Mouse (Mus musculus) left cerebral cortex, adult 18-20 months (tissue): ENCODE measurements around the gene Amigo3. TPM values are rescaled to one million over a fixed set of nuclear protein-coding genes. Genes with fewer than 3 reads are reported as not detected.
"Not testable (repeated sequence)": the region's sequence is repeated elsewhere in the genome, so short reads cannot be mapped to it uniquely, and the experiment has no call there.

Experiments used
- DNase-seq, 2 experiments: peaks; one replicate each; pipeline ENCODE4 v3.0.0; 2021 to 2022; ENCODE audit warnings: low spot score in 2 of 2, mixed read lengths in 1 of 2
- long read RNA-seq, 2 experiments: library from polyadenylated mRNA; stranded (forward); transcript quantifications; one replicate each; pipeline ENCODE4 v2.0.0; 2021
- total RNA-seq, 2 experiments: library from RNA; stranded (reverse); gene quantifications; 2 replicates each; pipeline ENCODE4 v1.2.3; 2021

Amigo3 gene
- total RNA-seq = 1 to 10 TPM; 1.2 to 1.7 TPM
- long read RNA-seq, experiment 1 = 0 reads
- long read RNA-seq, experiment 2, partial matches to known transcripts = 0 of 1 reads
- long read RNA-seq, experiment 2, other reads (novel, unspliced or antisense) = 0 of 1 reads

DNA sequence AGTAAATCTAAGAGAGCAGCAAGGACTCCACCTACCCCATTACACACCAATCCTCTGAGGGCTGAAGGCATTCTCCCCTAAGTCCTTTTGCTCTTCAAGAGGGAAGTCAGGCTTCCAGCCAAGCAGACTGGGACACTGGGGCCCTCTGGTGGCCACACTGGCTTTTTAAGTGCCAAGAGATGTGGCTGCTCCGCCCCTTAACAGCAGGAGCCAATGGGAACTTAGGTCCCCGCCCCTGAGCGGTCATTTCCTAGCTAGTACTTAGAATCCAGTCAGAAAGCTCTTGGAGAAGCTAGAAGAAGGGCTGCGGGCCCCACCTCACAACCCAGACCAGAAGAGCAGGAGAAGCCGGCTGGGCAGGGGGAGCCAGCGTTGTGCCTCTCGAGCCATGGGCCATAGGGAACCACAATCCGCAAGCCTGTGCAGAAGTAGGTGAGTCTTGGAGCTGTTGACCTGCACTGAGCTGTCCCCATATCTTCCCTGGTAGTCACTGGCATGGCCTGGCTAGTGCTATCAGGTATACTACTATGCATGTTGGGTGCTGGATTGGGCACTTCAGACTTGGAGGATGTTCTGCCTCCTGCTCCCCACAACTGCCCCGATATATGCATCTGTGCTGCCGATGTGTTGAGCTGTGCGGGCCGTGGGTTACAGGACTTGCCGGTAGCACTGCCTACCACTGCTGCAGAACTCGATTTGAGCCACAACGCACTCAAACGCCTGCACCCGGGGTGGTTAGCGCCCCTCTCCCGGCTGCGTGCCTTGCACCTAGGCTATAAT, at the start of gene Amigo3:
Gene Amigo3, plus strand, starts transcription at position 275 of the 780 bp plus-strand sequence.
- peak; percentile 96 to 97 for DNase-seq

DNA sequence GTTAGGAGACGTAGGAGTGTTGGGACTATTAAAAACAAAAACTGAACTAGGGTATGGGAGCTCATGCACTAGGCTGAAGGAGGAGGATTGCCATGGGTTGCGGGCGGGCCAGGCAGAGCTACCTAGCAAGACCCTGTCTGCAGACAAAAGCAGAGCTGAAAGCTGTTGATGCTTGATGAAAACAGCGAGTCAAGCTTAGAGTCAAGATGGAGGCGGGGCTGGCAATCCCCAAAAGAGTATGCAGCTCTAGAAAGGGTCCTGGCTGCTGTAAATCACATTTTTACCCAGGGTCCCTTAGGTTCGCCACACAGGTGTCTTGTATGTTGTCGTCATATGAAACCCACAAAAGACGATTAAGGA, 49.4 kb upstream of the Amigo3 start:
- DNase-seq = no peak

DNA sequence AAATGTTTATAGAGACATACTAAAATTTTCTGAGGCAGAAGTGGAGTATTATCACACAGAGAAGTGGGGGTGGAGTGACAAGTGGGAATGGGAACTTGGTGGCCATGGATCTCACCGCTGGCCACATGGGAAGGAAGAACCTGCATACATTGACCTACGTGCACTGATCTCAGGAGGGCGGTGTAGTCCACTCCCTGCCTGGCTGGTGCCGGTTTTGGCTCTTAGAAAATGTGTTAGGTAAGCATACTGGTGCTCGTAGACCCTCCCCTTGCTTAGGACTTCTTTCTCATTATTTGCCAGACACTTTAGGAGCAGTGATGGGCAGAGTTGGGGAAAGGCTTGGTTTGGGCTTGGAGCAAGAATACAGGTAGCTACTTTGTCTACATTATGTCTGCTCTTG, 44.9 kb upstream of the Amigo3 start:
- DNase-seq = no peak

DNA sequence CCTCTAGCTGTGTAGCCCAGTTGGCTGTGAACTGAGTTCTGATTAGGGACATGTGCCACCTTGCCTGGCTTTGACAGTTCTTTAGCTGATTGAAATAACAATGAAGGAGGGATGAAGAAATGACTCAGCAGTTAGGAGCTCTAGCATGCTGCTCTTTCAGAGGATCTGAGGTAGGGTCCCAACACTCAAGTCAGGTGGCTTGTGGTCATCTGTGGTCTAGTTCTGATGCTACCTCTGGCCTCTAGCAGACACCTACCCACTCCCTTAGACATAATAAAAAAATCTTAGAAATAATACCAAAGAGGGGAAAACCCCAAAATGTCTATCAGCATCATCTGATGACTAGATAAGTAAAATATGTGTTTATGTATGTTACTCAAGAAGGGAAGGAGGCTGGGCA, 42.6 kb upstream of the Amigo3 start:
- no peak for DNase-seq

DNA sequence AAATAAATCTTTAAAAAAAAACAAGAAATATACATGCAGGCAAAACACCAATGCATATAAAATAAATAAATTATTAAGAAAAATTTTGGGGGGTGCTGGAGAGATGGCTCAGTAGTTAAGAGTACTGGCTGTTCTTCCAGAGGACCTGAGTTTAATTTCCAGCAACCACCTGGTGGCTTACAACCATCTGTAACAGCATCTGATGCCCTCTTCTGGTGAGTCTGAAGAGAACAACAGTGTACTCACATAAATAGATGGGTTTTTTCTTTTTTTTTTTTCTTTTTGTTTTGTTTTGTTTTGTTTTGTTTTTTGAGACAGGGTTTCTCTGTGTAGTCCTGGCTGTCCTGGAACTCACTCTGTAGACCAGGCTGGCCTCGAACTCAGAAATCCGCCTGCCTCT, 39.4 kb upstream of the Amigo3 start:
- DNase-seq = not testable (repeated sequence)

DNA sequence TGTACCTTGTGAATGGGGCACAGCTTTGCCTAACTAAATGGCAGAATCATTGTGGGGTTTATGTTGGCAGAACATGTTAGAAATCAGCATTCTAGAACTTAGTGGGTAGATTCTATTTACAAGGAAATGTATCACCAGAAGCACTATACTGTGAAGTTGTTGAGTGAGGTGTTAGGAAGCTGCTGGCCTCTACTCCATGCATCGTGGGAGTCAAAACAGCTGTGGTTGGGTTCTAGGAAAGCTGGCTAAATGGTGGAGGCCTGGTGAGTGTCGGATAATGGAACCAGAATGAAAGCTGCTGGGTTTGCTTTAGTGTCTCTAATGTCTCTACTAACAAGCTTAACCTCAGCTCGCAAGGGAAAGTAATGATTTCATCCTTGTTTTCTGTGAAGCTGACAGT, 35.8 kb upstream of the Amigo3 start:
- peak; percentile 45 to 51 for DNase-seq

DNA sequence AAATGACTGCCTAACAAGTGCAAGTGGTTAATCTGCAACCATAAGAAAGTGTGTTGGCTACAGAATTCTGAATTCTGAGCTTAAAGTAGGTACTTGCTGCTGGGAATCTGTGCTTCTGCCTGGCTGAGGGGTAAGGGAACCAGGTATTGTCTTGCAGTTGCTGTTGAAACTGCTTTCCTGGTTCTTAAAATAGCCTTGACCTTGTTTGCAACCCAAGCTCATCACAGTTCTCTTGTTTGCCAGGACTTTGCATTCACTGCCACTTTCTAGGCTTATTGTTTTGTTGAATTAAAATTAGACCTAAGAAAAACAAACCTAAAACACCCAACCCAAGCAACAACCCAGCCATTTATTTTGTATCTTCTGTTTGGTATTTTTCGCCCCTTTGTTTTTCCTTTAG, 32.2 kb upstream of the Amigo3 start:
- no peak for DNase-seq

DNA sequence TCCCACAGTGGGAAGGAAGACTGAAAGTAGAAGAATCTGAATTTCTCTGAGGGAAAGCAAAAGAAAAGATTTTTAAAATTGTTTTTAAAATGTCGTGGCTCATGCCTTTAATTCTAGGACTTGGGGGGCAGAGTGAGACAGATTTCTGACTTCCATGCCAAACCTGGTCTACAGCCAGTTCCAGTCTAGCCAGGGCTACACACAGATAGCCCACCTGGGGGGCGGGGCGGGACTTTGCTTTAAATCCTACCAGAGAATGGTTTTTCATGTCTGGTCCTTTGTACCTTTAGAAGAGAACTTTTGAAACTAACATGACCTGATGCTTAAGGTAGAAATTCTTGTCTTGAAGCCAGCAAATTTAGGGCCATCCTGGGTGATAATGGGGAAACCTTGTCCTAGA, 29.7 kb upstream of the Amigo3 start:
- no peak for DNase-seq

DNA sequence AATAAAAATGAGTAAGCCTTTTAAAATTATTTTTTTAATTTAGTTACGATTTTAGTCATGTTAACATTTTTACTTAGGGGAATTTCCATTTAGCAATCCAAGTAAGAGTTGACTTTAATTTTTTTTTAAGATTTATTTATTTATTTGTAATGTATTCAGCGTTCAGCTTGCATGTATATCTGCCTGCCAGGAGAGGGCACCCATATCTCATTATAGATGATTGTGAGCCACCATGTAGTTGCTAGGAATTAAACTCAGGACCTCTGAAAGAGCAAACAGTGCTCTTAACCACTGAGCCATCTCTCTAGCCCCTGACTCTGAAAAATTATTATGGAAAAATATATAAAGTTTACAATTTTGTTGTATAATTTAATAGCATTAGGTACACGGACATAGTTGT, 26.4 kb upstream of the Amigo3 start:
- DNase-seq = no peak

DNA sequence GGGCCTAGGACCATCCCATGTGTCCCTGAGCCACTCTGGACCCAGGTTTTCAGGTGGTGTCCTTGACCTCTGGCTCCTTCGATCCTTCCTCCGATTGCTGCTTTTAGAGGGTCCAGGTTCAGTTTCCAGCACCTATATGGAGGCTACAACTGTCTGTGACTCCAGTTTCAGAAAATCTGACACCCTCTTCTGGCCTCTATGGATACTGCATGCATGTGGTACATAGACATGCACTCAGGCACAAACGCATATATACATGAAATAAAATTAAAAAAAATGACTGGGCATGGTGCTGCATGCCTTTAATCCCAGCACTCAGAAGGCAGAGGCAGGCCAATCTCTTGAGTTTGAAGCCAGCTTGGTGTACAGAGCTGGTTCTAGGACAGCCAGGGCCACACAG, 25.1 kb upstream of the Amigo3 start:
- no peak for DNase-seq

DNA sequence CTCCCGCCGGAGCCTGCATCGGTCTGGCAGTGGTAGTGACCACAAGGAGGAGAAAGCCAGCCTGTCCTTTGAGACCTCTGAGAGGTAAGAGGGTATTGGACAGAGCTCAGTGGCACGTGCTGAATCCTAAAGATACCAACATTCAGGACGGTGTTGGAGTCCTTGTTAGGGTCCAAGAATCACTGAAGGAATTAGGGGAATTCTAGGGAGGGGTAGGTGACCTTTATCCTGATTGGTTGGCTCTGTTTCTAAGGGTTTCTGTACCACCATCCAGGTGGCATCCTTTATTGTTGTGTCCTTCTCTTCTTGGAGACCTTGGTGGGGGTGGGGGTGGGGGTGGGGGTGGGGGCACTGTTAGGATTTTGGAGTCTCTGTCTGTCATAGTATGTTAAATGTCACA, 20.8 kb upstream of the Amigo3 start:
- no peak for DNase-seq

DNA sequence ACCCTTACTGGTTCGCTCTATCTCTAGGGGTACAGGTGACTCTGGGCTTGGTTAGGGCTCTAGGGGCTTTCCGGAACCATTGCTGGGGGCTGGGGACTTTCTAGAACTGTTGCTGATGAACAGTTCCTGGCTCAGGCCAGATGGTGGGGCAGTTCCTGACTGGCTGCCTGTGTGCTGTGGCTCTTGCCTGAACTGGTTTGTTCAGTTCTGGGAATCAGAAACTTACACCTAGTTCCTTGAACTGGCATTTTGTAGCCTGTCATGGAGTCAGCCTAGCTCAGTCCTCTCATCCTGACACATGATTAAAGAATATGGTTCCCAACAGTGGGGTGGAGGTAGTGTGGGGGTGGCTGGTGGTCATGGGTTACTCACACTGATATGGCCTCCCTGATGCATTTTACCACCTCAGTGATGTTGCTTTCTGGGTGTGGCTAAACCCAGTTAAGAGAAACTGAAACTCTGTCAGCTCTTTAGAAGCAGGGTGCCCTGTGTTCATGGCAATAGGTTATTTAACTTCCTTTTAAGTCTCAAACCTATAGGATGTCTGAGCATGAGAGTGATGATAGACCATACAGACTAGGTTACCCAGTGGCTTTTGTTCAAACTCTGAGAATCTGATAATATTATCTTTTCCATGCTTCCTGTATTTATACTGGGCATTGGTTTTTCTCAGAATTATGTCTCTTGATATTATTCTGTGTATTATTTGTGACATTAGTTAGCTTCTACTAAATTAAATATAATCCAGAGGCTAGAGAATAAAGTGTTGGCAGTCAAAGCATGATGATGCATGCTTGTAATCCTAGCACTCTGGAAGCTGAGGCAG, 17.4 kb upstream of the Amigo3 start:
- DNase-seq = no peak

DNA sequence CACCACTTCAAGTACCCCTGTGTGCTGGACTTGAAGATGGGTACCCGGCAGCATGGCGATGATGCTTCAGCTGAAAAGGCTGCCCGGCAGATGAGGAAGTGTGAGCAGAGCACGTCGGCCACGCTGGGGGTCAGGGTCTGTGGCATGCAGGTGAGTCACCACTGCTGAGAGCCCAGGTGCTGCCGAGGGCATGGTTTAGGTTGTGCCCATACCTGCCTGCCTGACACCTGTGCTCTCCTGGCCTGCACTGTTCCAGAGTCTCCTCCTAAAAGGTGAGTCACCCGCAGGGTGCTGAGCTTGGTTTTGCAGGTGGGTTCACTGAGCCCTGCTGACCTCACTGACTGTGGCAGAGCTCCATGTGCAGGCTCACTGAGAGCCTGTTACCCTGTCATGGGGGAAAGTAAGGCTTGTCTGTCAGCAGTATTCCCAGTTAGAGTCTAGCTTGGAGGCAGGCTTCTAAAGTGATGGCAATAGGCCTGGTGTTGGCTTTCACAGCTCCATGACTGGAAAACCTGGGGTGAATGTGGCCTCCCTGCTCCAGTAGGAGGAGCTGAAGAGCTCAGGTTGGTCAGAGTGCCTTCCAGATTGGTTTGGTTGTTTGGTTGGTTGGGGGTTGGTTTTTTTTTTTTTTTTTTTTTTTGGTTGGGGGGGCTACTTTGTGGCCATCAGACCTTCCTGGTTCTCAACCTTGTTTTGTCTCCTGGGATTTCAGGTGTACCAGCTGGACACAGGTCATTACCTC, 8.0 kb upstream of the Amigo3 start:
- no peak for DNase-seq

DNA sequence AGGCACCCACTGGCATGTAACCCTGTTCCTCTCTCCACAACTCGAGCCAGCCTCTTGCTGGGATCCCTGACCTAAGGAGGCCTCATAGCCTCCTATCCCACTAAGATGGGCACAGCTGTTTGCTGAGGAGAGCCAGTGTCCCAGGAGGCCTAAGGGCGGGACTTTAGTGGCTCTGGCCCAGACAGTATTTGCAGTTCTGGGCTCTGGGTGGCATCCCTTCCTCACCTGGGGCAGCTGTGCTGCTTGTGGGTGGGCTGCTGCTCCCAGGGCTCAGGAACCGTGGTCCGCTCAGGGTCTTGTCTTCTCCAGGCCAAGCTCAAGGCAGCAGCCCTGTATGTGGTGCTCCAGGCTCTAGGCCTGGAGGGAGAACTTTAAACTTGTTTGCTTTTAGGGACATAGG, 6.4 kb upstream of the Amigo3 start:
- DNase-seq = no peak

DNA sequence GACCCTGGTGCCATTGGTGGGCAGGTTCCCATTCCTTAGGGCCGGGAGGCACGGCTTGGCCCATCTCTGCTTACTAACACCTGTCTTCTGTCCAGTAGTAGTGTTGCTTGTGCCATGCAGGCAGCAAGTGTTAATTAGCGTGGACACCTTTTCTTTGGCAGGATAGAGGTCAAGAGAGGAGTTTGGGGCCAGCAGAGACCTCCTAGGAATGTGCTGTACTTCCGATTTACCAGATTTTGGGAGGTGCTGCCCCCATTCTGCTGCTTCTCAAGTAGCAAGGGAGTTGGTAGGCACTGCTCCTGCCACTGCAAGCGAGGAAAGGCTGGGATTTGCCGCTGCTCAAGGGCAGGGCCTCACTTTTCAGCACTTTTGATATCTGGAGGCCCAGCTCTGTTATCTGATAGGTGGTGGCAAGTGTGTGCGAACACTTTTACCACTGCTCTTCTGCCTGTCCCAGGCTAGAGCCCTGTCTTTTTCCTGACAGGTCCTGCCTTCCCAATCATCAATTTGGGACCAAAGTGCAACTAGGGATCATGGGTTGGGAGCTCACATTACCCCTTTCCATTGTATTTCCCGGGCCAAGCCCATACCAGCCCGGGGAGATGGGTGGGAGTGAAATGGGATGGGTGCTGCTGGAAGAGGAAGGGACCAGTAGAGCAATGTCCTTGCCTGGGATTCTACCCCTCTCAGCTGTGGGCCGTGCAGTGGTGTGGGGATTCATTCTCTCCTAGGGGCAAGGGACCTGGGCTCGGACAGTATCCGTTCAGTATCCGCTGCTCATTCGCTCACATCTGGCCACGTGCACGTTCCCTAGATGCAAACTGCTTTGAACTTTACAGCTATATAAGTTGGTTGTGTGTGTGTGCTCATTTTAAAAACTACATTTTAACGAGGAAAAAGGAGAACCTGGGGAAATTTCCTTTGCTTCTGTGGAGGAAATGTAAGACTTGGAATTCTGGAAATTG, 5.1 kb upstream of the Amigo3 start:
- DNase-seq = no peak

DNA sequence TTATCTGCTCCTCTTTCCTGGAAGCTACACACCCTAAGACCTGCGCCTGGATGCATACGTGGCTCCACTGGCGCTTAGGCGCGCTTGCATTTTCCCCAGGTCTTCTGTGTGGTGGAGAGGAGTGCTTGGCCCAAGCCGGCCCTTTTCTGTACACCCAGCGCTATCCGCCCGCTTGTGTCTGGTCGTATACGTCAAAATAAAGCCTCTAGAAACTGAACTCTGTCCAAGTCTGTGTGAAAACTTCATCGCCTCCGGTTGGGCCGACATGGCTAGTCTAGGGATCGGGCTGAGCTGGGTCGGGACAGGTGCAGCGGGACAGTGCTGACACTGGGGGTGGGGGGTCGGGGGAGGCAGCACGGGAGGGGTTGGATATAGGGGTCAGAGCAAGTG, 4.4 kb upstream of the Amigo3 start:
- DNase-seq = no peak

DNA sequence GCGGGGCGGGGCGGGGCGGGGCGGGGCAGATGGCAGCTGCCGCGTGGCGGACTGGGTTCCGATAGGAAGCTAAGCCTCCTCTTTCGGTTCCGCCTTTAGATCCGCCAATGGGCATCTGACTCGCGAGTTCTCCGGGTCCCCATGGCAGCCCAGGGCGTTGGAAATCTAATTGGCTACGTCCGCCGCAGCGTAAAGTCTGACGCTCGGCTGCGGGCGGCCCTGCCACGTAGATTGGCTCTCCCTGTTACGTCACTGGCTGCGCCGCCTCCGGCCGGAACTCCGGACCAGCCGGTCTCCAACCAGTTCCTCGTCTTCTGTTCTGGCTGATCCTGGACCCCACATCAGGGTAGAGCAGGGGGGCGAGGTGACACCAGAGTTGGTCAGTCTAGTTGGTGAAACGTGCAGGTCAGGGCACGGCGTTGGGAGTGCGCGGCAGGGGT, 3.9 kb upstream of the Amigo3 start, which contains the start of gene Gmppb:
Gene Gmppb, plus strand, starts transcription at position 227 of the 440 bp plus-strand sequence.
- peak; percentile 94 to 97 for DNase-seq

DNA sequence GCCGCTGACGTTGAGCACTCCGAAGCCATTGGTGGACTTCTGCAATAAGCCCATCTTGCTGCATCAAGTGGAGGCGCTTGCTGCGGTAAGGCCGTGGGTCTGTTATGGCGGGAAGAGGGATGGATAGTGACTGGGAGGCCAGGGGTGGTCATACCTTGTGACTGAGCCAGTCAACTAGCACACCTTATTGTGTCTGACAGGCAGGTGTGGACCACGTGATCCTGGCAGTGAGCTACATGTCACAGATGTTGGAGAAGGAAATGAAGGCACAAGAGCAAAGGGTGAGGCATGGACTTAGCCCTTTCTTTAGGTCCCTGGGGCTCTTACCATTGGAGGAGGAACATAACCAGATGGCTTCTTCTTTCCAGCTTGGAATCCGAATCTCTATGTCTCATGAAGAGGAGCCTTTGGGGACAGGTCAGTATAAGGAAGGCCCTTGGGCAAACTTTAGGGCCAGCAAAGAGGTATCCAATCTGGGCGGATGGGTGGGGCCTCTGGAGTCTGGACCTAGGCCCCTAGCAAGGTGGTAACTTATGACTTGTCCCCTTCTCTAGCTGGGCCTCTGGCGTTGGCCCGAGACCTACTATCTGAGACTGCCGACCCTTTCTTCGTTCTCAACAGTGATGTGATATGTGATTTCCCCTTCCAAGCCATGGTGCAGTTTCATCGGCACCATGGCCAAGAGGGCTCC, 3.3 kb upstream of the Amigo3 start:
- DNase-seq = no peak

DNA sequence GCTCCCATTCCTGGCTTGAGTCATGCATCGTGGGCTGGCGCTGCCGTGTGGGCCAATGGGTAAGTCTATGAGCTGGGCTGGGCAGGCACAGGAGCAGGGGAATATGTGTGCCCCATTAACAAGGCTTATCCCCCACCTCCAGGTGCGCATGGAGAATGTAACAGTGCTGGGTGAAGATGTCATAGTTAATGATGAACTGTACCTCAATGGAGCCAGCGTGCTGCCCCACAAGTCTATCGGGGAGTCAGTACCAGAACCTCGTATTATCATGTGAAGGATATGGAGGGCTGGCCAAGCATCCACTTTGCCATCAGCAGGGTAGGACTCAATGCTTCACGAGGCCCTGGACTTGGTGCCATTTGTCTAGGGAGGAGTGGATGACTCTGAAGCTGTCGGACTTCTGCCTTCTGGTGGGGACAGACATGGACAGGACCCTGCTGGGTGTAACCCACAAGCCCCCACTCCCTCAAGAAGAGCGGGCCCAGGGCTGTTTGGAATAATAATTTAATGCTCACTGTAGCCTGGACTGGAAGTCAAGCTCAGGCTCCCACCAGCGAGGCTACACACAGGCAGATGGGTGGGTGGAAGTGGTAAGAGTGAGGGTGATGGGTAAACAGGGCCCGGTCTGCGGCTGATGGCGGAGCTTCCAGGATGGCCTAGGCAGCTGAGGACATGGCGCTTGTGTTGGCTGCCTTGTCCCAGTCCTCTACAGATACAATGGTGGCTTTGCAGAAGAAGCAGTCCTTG, 1.6 kb upstream of the Amigo3 start:
- DNase-seq = peak in 1 of 2 experiments; percentile 2
